Mouse (Mus musculus) hindbrain, embryonic 16.5 days (tissue): Measurements from ENCODE around the gene Kcna6. TPM values are rescaled to one million over a fixed set of nuclear protein-coding genes. Genes with fewer than 3 reads are reported as not detected.

ENCODE experiments used
- ATAC-seq: fragments of 200-750 bp; cut with Nextera tagmentation; 2 replicates; pipeline ENCODE4 v1.8.0; 2017; ENCODE audit warnings: moderate TSS enrichment, moderate library complexity
- H3K27ac ChIP-seq: fragments of 300-500 bp; sonication (generic); 2 replicates; pipeline ENCODE4 v1.5.1; 2014; ENCODE audit warnings: low read depth, mild to moderate bottlenecking, control low read depth, low read length, moderate library complexity
- H3K27me3 ChIP-seq: fragments of 300-500 bp; sonication (generic); replicated peaks from 2 replicates; pipeline ENCODE4 v1.6.1; 2014; ENCODE audit warnings: low read length; ENCODE audit not compliant: control insufficient read depth, insufficient read depth
- H3K36me3 ChIP-seq: fragments of 300-500 bp; sonication (generic); 2 replicates; pipeline ENCODE4 v1.6.1; 2014; ENCODE audit warnings: mild to moderate bottlenecking, low read length, moderate library complexity, mixed read lengths; ENCODE audit not compliant: control insufficient read depth, insufficient read depth
- H3K4me1 ChIP-seq: fragments of 300-500 bp; sonication (generic); 2 replicates; pipeline ENCODE4 v1.6.1; 2014; ENCODE audit warnings: low read depth, low read length; ENCODE audit not compliant: control insufficient read depth, insufficient read depth
- H3K4me2 ChIP-seq: fragments of 300-500 bp; sonication (generic); 2 replicates; pipeline ENCODE4 v1.6.1; 2014; ENCODE audit warnings: mild to moderate bottlenecking, low read length, control low read depth, moderate library complexity
- H3K4me3 ChIP-seq: fragments of 300-500 bp; sonication (generic); 2 replicates; pipeline ENCODE4 v1.5.1; 2014; ENCODE audit warnings: mild to moderate bottlenecking, low read length, control low read depth, moderate library complexity
- H3K9ac ChIP-seq: fragments of 300-500 bp; sonication (generic); 2 replicates; pipeline ENCODE4 v1.6.1; 2014; ENCODE audit warnings: low read depth, mild to moderate bottlenecking, control low read depth, low read length, moderate library complexity
- H3K9me3 ChIP-seq: fragments of 300-500 bp; sonication (generic); 2 replicates; pipeline ENCODE4 v1.6.1; 2014; ENCODE audit warnings: mild to moderate bottlenecking, low read length, moderate library complexity; ENCODE audit not compliant: control insufficient read depth
- WGBS: fragments of 180-500 bp; shearing (Covaris S2); extraction: QIAGEN DNeasy Blood & Tissue Kit; methylation state at CpG from one replicate; pipeline ENCODE4 v1.1.7; 2014; 5-methylcytosine and 5-hydroxymethylcytosine counted together
- polyA plus RNA-seq: library from polyadenylated mRNA; unstranded; fragments of >200 nt; fragmentation: Nextera tagmentation; extraction: Ambion mirVana; gene quantifications from 2 replicates; pipeline ENCODE4 v1.2.1, GENCODE M21; 2015

Gene Kcna6
- 25.5 and 29.9 TPM in 2 replicates for polyA plus RNA-seq

DNA sequence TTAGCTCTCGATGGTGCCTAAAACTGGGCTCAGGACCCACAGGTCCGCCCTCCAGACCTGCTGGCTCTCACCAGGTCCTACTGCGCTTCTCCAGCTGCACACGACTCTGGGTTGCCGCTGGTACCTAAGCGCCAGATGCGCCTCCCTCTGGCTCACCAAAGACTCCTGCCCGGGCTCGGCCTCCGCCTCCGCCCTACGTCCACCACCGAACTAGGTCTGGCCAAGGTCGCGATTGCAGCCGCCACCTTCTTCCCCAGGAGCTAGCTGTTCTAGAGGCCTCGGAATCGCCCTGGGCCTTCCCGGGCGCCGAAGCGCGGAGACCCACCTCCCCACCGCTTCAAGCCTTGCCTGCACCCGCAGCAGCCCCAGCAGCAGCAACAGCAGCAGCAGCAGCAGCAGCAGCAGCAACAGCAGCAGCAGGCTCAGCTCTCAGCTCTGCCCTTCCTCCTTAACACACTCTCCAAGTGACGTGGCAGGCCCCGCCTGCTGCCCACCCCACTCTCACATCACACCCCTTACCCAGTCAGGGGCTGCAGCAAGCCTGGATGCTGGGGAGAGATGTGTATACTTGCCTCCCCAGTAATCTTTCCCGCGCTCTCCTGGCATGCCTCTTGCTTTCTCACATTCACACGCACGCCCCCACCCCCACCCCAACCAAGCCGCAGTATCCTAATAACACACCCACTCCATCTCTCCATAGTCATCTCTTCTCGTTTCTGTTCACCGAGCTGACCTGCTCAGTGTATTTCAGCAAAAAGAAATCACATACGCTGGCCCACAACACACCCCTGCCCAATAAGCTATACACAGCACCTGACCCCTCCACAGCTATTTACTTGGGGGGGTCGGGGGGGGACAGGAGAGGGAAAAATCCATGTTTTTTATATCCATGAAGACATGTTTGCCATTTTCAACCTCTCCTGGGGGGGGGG is at the start of gene Kcna6:
Gene Kcna6 (minus strand): TSS at position 464 of the 932 bp plus-strand sequence.
- peaks cover 9% of the 10 kb centered on the region; the same call in 1 of the 2 replicates for H3K36me3 ChIP-seq
- peak within 1 kb of the TSS; percentile 84 for H3K27ac ChIP-seq
- H3K9me3 ChIP-seq = peaks cover 5% of the 10 kb centered on the region; the same call in 1 of the 2 replicates
- peaks cover 6% of the 10 kb centered on the region for H3K27me3 ChIP-seq
- H3K9ac ChIP-seq = peak within 1 kb of the TSS; percentile 67
- peak; percentile 98 for ATAC-seq
- WGBS = 2% methylated on average over 36 of the region's 36 CpGs
- peak within 1 kb of the TSS; percentile 62 for H3K4me3 ChIP-seq
- peak within 1 kb of the TSS; percentile 75 for H3K4me2 ChIP-seq
- peaks cover 24% of the 10 kb centered on the region for H3K4me1 ChIP-seq

- Histone ChIP-seq H3K9ac (no peak overlapping the region), H3K36me3 (no peaks in the 10 kb centered on the region), H3K9me3 (no peaks in the 10 kb centered on the region), H3K4me1 (no peaks in the 10 kb centered on the region), H3K27ac (no peak overlapping the region), H3K4me3 (no peak overlapping the region), H3K4me2 (no peak overlapping the region), H3K27me3 (no peaks in the 10 kb centered on the region)
- WGBS = 84% methylated on average over 8 of the region's 8 CpGs
- no peak for ATAC-seq
These were observed 48.4 kb upstream of the Kcna6 start for GRCm38 (mm10) chr6:126788863-126789262.

DNA sequence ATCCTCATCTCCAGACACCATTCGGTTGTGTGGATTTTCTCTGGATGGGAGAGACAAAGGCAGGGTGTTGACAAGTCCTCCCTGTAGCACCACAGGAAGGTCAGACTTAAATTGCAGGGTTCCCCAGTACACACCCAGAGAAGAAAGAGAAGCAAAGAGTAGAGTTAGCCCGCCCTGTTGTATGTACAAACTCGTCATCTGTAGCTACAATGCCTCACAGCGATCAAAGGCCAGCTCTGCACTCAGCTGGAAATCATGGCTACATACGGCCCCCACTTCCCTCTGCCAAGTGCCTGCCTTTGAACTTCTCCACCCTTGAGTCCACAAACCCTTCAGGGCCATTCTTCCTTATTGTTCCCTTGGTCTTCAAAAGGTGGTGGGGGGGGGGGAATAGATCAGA is 43.7 kb upstream of the Kcna6 start:
- H3K27ac ChIP-seq = no peak overlapping the region
- 51% methylated on average over 5 of the region's 5 CpGs for WGBS
- H3K27me3 ChIP-seq = no peaks in the 10 kb centered on the region
- H3K9ac ChIP-seq = no peak overlapping the region
- no peaks in the 10 kb centered on the region for H3K36me3 ChIP-seq
- H3K4me2 ChIP-seq = no peak overlapping the region
- H3K9me3 ChIP-seq = no peaks in the 10 kb centered on the region
- no peak overlapping the region for H3K4me3 ChIP-seq
- ATAC-seq = no peak
- H3K4me1 ChIP-seq = no peaks in the 10 kb centered on the region

- Histone ChIP-seq H3K4me1 (no peaks in the 10 kb centered on the region), H3K9ac (no peak overlapping the region), H3K9me3 (no peaks in the 10 kb centered on the region), H3K27ac (no peak overlapping the region), H3K36me3 (no peaks in the 10 kb centered on the region), H3K27me3 (no peaks in the 10 kb centered on the region), H3K4me2 (no peak overlapping the region), H3K4me3 (no peak overlapping the region)
- 76% methylated on average over 10 of the region's 10 CpGs for WGBS
- no peak for ATAC-seq
These were observed 43.2 kb upstream of the Kcna6 start for GRCm38 (mm10) chr6:126783651-126784066.

DNA sequence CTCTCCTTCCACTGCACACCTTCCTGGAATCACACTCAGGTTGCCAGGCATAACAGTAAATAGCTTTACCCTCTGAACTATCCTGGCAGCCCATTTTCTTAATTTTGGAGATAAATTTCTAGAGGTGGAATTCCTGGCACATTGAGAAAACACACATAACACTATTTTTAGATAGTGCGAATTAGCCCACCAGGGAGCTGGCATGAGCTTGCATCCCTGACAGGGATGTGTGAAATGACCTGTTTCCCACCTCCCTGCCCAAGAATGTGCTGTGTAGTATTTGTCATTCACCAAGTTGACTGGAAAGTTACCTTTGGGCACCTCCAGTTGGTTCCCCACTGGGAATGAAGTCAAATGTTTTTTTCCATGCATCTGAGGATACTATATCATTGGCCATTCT is 42.6 kb upstream of the Kcna6 start:
- Histone ChIP-seq H3K4me3 (no peak overlapping the region), H3K27ac (no peak overlapping the region), H3K27me3 (no peaks in the 10 kb centered on the region), H3K36me3 (no peaks in the 10 kb centered on the region), H3K9me3 (no peaks in the 10 kb centered on the region), H3K9ac (no peak overlapping the region), H3K4me2 (no peak overlapping the region), H3K4me1 (no peaks in the 10 kb centered on the region)
- WGBS = 73% methylated on average over 1 of the region's 1 CpGs
- no peak for ATAC-seq

GRCm38 (mm10) chr6:126777889-126778288 is 37.4 kb upstream of the Kcna6 start:
- Histone ChIP-seq H3K36me3 (no peaks in the 10 kb centered on the region), H3K27ac (no peak overlapping the region), H3K4me3 (no peak overlapping the region), H3K9ac (no peak overlapping the region), H3K9me3 (no peaks in the 10 kb centered on the region), H3K4me1 (no peaks in the 10 kb centered on the region; the same call in 1 of the 2 replicates), H3K4me2 (no peak overlapping the region), H3K27me3 (no peaks in the 10 kb centered on the region)
- no peak for ATAC-seq
- 65% methylated on average over 6 of the region's 6 CpGs for WGBS

DNA sequence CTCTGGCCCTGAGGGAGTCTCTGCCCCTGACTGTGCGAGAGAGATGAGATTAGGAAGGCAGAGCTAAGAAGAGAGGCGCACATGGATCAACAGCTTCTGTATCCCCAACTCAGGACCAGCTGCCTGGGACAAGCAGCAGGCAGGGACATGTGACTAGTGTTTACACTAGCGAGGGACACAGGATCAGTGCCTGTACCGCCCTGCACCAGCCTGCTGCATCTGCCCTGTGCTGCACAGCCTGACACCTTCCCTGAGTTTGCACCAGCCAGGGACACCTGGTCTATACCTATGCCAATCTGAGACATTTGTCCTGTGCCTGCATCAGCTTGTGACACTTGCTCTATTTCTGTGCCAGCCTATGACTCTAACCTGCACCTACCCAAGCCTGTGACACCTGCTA is 33.4 kb upstream of the Kcna6 start:
- Histone ChIP-seq H3K36me3 (no peaks in the 10 kb centered on the region), H3K9me3 (no peaks in the 10 kb centered on the region), H3K4me1 (peaks cover 4% of the 10 kb centered on the region), H3K4me2 (no peak overlapping the region), H3K9ac (no peak overlapping the region), H3K4me3 (no peak overlapping the region), H3K27ac (no peak overlapping the region), H3K27me3 (no peaks in the 10 kb centered on the region)
- ATAC-seq = no peak; the same call in 1 of the 2 replicates
- WGBS = 72% methylated on average over 4 of the region's 4 CpGs

- H3K36me3 ChIP-seq = no peaks in the 10 kb centered on the region
- H3K27ac ChIP-seq = no peak overlapping the region
- H3K27me3 ChIP-seq = no peaks in the 10 kb centered on the region
- WGBS = 77% methylated on average over 4 of the region's 4 CpGs
- peak; percentile 46; the same call in 1 of the 2 replicates for ATAC-seq
- no peaks in the 10 kb centered on the region for H3K9me3 ChIP-seq
- no peak overlapping the region for H3K4me2 ChIP-seq
- H3K9ac ChIP-seq = no peak overlapping the region
- H3K4me3 ChIP-seq = no peak overlapping the region
- H3K4me1 ChIP-seq = peaks cover 16% of the 10 kb centered on the region
These were observed 31.9 kb upstream of the Kcna6 start for GRCm38 (mm10) chr6:126772326-126772725.

DNA sequence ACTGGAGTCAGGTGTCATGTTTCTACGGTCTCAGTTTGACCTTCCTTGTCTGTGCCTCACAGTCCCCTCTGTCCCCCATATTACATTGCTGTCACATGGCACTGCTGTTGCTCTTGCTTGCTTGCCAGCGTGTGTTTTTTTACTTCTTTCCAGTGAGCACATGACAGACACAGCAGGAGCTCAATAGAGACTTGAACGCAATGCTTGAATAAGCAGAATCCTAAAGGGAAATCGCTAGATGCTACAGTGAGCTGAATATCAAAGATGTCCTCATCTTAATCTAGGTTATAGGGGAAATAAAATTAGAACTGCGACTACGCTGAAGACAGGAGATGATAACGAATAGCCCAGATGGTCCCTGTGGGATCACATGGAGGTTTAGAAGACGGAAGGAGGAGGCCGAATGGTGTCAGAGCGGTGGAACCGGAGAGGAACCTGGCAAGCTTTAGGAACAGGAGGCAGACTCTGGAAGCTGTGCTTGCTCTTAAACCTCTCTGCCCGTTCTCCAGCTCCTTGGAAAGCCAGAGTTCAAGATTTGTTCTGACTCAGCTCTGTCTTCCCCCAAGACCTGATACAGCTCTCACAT is 29.8 kb upstream of the Kcna6 start:
- no peaks in the 10 kb centered on the region for H3K9me3 ChIP-seq
- no peaks in the 10 kb centered on the region for H3K27me3 ChIP-seq
- peak overlapping the region; percentile 14; the same call in 1 of the 2 replicates for H3K27ac ChIP-seq
- peak; percentile 21; the same call in 1 of the 2 replicates for ATAC-seq
- WGBS = 53% methylated on average over 12 of the region's 12 CpGs
- H3K4me3 ChIP-seq = no peak overlapping the region
- no peak overlapping the region for H3K4me2 ChIP-seq
- H3K4me1 ChIP-seq = peaks cover 17% of the 10 kb centered on the region
- H3K9ac ChIP-seq = no peak overlapping the region
- no peaks in the 10 kb centered on the region for H3K36me3 ChIP-seq
